Mouse (Mus musculus) limb, embryonic 15.5 days (tissue): ENCODE data around the gene Cyp17a1. TPM values are rescaled to one million over a fixed set of nuclear protein-coding genes. Genes with fewer than 3 reads are reported as not detected.

Experiments used
- ATAC-seq: fragments of 200-750 bp; cut with Nextera tagmentation; 2 replicates; pipeline ENCODE4 v1.8.0; 2017; ENCODE audit warnings: low read depth, moderate TSS enrichment; ENCODE audit not compliant: insufficient number of reproducible peaks, low FRiP score, low TSS enrichment
- H3K27ac ChIP-seq: fragments of 300-500 bp; sonication (generic); 2 replicates; pipeline ENCODE4 v1.5.1; 2015; ENCODE audit warnings: moderate library complexity, mild to moderate bottlenecking, inconsistent platforms
- H3K27me3 ChIP-seq: fragments of 300-500 bp; sonication (generic); 2 replicates; pipeline ENCODE4 v1.6.1; 2015; ENCODE audit warnings: inconsistent platforms
- H3K36me3 ChIP-seq: fragments of 300-500 bp; sonication (generic); 2 replicates; pipeline ENCODE4 v1.6.1; 2015; ENCODE audit warnings: inconsistent platforms
- H3K4me1 ChIP-seq: fragments of 300-500 bp; sonication (generic); 2 replicates; pipeline ENCODE4 v1.6.1; 2015; ENCODE audit warnings: inconsistent platforms
- H3K4me2 ChIP-seq: fragments of 300-500 bp; sonication (generic); 2 replicates; pipeline ENCODE4 v1.6.1; 2015; ENCODE audit warnings: mild to moderate bottlenecking, inconsistent platforms
- H3K4me3 ChIP-seq: fragments of 300-500 bp; sonication (generic); 2 replicates; pipeline ENCODE4 v1.5.1; 2015; ENCODE audit warnings: mild to moderate bottlenecking, inconsistent platforms
- H3K9ac ChIP-seq: fragments of 300-500 bp; sonication (generic); 2 replicates; pipeline ENCODE4 v1.6.1; 2015; ENCODE audit warnings: inconsistent platforms
- H3K9me3 ChIP-seq: fragments of 300-500 bp; sonication (generic); 2 replicates; pipeline ENCODE4 v1.6.1; 2016; ENCODE audit warnings: inconsistent platforms
- WGBS: fragments of 180-500 bp; shearing (Covaris S2); methylation state at CpG from one replicate; pipeline ENCODE4 v1.1.7; 2015; 5-methylcytosine and 5-hydroxymethylcytosine counted together
- polyA plus RNA-seq: library from polyadenylated mRNA; unstranded; fragments of >200 nt; fragmentation: Nextera tagmentation; extraction: Ambion mirVana; gene quantifications from 2 replicates; pipeline ENCODE4 v1.2.1, GENCODE M21; 2015

The Cyp17a1 gene
- polyA plus RNA-seq, 1 experiment from 2014 or later: 2.7 TPM

- Histone ChIP-seq H3K27ac (no peak overlapping the region), H3K36me3 (no peaks in the 10 kb centered on the region), H3K4me1 (0 out of 2 replicates have a peak, but pooled peaks cover 4% of the 10 kb centered on the region), H3K4me2 (no peak overlapping the region), H3K27me3 (0 out of 2 replicates have a peak, but pooled peaks cover 14% of the 10 kb centered on the region), H3K4me3 (no peak overlapping the region), H3K9me3 (no peaks in the 10 kb centered on the region), H3K9ac (no peak overlapping the region)
- no peak for ATAC-seq
- 82% methylated on average over 10 of the region's 10 CpGs for WGBS
These were observed 4.7 kb downstream of the Cyp17a1 start for GRCm38 (mm10) chr19:46668263-46668662.

- H3K4me3 ChIP-seq: no peak overlapping the region
- H3K36me3 ChIP-seq: no peaks in the 10 kb centered on the region
- 0 out of 2 replicates have a peak, but pooled peaks cover 4% of the 10 kb centered on the region for H3K4me1 ChIP-seq
- no peak overlapping the region for H3K27ac ChIP-seq
- WGBS: 48% methylated on average over 11 of the region's 11 CpGs
- H3K4me2 ChIP-seq: no peak overlapping the region
- H3K27me3 ChIP-seq: 0 out of 2 replicates have a peak, but pooled peaks cover 14% of the 10 kb centered on the region
- ATAC-seq: no peak
- H3K9ac ChIP-seq: no peak overlapping the region
- H3K9me3 ChIP-seq: no peaks in the 10 kb centered on the region
These were observed 5.7 kb downstream of the Cyp17a1 start for GRCm38 (mm10) chr19:46667300-46667699.

GRCm38 (mm10) chr19:46665474-46665873, 7.5 kb downstream of the Cyp17a1 start:
- H3K9me3 ChIP-seq: no peaks in the 10 kb centered on the region
- 56% methylated on average over 7 of the region's 7 CpGs for WGBS
- H3K4me1 ChIP-seq: 0 out of 2 replicates have a peak, but pooled peaks cover 4% of the 10 kb centered on the region
- no peak overlapping the region for H3K4me2 ChIP-seq
- no peak overlapping the region for H3K27ac ChIP-seq
- ATAC-seq: no peak
- no peak overlapping the region for H3K9ac ChIP-seq
- no peak overlapping the region for H3K4me3 ChIP-seq
- H3K36me3 ChIP-seq: no peaks in the 10 kb centered on the region
- H3K27me3 ChIP-seq: 0 out of 2 replicates have a peak, but pooled peaks cover 3% of the 10 kb centered on the region

DNA sequence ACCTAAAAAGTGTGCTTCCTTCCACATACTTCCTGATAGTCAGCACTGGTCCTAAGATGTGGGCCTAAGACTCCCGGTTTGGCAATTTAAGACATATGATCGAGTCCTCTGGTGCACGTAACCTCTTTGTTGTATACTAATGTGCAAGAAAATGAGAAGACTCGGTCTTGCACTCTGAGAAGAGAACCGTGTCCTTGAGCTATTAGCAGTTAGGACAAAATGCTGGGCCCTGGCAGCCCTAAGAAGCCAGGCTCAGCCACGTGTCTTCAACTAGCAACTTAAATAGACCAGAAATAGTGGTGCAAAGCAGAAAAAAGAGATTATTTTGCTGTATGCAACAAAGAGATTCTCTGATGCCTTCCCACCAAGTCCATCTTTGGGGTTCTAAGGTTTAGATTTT, 10.2 kb downstream of the Cyp17a1 start:
- Histone ChIP-seq H3K27me3 (no peaks in the 10 kb centered on the region), H3K9ac (no peak overlapping the region), H3K4me2 (no peak overlapping the region), H3K4me3 (no peak overlapping the region), H3K27ac (no peak overlapping the region), H3K36me3 (no peaks in the 10 kb centered on the region), H3K9me3 (no peaks in the 10 kb centered on the region), H3K4me1 (0 out of 2 replicates have a peak, but pooled peaks cover 4% of the 10 kb centered on the region)
- ATAC-seq: no peak
- WGBS: 83% methylated on average over 6 of the region's 6 CpGs

DNA sequence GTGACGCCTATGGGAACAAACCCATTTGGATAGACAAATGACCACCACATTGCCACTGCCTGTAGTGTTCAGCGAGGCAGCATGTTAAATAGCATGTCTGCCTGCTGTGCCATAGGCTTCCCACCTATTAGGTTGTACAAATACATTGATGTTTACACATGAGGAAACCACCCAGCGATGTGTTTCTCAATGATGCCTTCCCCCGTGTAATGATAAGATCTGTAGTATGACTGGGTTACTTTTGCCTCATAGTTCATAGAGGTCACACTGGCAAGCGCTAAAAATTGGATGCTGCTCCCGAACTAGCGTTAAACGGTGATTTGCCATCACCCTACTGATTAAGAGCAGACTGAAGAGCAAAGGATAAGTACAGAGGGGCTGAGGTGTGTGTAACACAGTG, 10.8 kb downstream of the Cyp17a1 start:
- Histone ChIP-seq H3K9ac (no peak overlapping the region), H3K4me2 (no peak overlapping the region), H3K9me3 (no peaks in the 10 kb centered on the region), H3K27me3 (no peaks in the 10 kb centered on the region), H3K36me3 (peaks cover 2% of the 10 kb centered on the region), H3K4me1 (0 out of 2 replicates have a peak, but pooled peaks cover 4% of the 10 kb centered on the region), H3K27ac (no peak overlapping the region), H3K4me3 (no peak overlapping the region)
- WGBS: 81% methylated on average over 8 of the region's 8 CpGs
- ATAC-seq: no peak

- Histone ChIP-seq H3K9ac (no peak overlapping the region), H3K4me3 (no peak overlapping the region), H3K4me2 (no peak overlapping the region), H3K27ac (no peak overlapping the region), H3K27me3 (no peaks in the 10 kb centered on the region), H3K4me1 (0 out of 2 replicates have a peak, but pooled peaks cover 4% of the 10 kb centered on the region), H3K36me3 (peaks cover 9% of the 10 kb centered on the region), H3K9me3 (no peaks in the 10 kb centered on the region)
- 42% methylated on average over 4 of the region's 4 CpGs for WGBS
- no peak for ATAC-seq
These were observed 11.5 kb downstream of the Cyp17a1 start for GRCm38 (mm10) chr19:46661511-46661910.

DNA sequence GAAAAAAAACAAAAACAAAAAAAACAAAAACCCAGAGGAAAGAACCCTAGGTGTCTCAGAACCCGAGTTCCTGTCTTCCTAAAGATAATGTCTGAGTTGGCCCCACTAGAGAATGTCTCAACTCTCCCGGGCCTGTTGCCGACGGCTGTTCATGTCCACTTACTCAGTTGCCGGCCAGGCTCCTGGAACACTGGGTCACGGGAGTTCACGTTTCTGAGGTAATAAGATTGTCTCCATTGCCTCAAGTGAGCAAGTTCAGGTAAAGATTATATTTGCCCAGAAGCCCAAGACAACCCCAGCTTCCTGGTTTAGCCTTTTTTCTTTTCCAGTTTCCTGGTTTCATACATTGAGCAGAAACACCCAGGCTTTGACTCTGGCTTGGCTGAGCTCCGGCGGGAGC, 14.1 kb downstream of the Cyp17a1 start:
- Histone ChIP-seq H3K27me3 (no peaks in the 10 kb centered on the region), H3K4me3 (no peak overlapping the region), H3K4me1 (no peaks in the 10 kb centered on the region), H3K27ac (no peak overlapping the region), H3K4me2 (no peak overlapping the region), H3K36me3 (peaks cover 35% of the 10 kb centered on the region), H3K9ac (no peak overlapping the region), H3K9me3 (no peaks in the 10 kb centered on the region)
- 81% methylated on average over 9 of the region's 9 CpGs for WGBS
- no peak for ATAC-seq

DNA sequence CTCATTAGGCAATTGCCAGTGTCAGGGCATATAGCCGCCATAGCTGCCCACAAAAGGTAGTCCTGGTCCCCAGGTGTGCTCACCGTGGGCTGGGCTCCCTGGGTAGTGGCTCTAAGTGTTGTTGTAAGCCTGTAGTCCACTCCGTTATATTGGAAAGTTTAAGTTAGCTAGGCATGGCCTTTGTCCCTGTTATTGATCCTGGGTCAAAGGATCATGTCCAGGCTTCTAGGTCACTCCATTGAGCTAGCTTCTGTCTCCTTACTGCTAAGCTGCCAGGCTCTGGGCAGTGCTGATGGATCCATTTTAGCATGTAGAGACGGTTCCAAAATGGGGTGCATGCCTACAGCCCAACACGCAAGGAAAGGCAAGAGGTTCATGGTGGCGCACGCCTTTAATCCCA, 14.6 kb downstream of the Cyp17a1 start:
- Histone ChIP-seq H3K9ac (no peak overlapping the region), H3K4me2 (no peak overlapping the region), H3K36me3 (peaks cover 40% of the 10 kb centered on the region), H3K9me3 (no peaks in the 10 kb centered on the region), H3K27me3 (no peaks in the 10 kb centered on the region), H3K27ac (no peak overlapping the region), H3K4me3 (no peak overlapping the region), H3K4me1 (no peaks in the 10 kb centered on the region)
- WGBS: 97% methylated on average over 7 of the region's 7 CpGs
- ATAC-seq: no peak

DNA sequence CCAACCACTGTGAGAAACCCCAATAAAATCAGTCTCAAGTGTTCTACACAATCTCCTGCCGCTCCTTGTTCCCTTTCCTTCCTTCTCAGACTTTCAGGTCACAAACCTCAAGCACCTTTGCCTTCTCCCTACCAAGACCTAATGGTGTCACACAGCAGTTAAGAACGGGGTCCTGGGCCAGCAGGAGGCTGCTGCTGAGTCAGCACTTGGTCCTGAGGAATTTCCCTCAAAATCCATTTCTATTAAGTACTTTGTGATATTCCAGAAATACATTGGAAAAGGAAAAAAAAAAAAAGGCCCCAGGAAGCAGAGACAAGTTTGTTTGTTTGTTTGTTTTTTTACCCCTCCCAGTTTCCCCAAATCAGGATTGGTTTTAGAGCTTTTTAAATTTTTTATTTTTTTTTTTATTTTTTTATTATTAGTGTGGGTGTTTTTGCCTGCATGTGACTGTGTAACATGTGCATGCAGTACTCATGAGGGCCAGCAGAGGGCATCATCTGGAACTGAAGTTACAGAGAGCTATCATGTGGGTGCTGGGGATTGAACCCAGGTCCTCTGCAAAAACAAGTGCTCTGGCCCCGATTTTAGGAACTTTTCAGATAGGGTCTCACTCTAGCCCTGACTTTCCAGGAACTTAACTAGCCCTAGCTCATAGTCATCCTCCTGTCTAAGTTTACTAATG, 15.5 kb downstream of the Cyp17a1 start:
- no peak overlapping the region for H3K27ac ChIP-seq
- no peaks in the 10 kb centered on the region for H3K9me3 ChIP-seq
- H3K9ac ChIP-seq: no peak overlapping the region
- no peaks in the 10 kb centered on the region for H3K27me3 ChIP-seq
- H3K4me1 ChIP-seq: no peaks in the 10 kb centered on the region
- no peak overlapping the region for H3K4me2 ChIP-seq
- H3K36me3 ChIP-seq: peaks cover 47% of the 10 kb centered on the region
- 87% methylated on average over 3 of the region's 3 CpGs for WGBS
- no peak for ATAC-seq
- no peak overlapping the region for H3K4me3 ChIP-seq

- Histone ChIP-seq H3K27me3 (no peaks in the 10 kb centered on the region), H3K4me1 (no peaks in the 10 kb centered on the region), H3K9me3 (no peaks in the 10 kb centered on the region), H3K4me3 (no peak overlapping the region), H3K36me3 (peaks cover 55% of the 10 kb centered on the region), H3K27ac (no peak overlapping the region), H3K4me2 (no peak overlapping the region), H3K9ac (no peak overlapping the region)
- 78% methylated on average over 21 of the region's 21 CpGs for WGBS
- no peak for ATAC-seq
These were observed 16.7 kb downstream of the Cyp17a1 start for GRCm38 (mm10) chr19:46656151-46656840.

- no peak overlapping the region for H3K9ac ChIP-seq
- no peak for ATAC-seq
- H3K36me3 ChIP-seq: peaks cover 55% of the 10 kb centered on the region
- H3K4me3 ChIP-seq: no peak overlapping the region
- no peaks in the 10 kb centered on the region for H3K9me3 ChIP-seq
- WGBS: 88% methylated on average over 10 of the region's 10 CpGs
- H3K27me3 ChIP-seq: no peaks in the 10 kb centered on the region
- H3K4me1 ChIP-seq: no peaks in the 10 kb centered on the region
- no peak overlapping the region for H3K27ac ChIP-seq
- H3K4me2 ChIP-seq: no peak overlapping the region
These were observed 17.3 kb downstream of the Cyp17a1 start for GRCm38 (mm10) chr19:46655626-46656025.

GRCm38 (mm10) chr19:46653616-46654235, 19.2 kb downstream of the Cyp17a1 start:
- Histone ChIP-seq H3K4me2 (no peak overlapping the region), H3K9me3 (no peaks in the 10 kb centered on the region), H3K4me3 (no peak overlapping the region), H3K9ac (no peak overlapping the region), H3K36me3 (peaks cover 55% of the 10 kb centered on the region), H3K27ac (no peak overlapping the region), H3K27me3 (no peaks in the 10 kb centered on the region), H3K4me1 (0 out of 2 replicates have a peak, but pooled peaks cover 5% of the 10 kb centered on the region)
- no peak for ATAC-seq
- 87% methylated on average over 14 of the region's 14 CpGs for WGBS
